Mouse (Mus musculus): Measurements from ENCODE around the gene Nudcd3. TPM values are rescaled to one million over a fixed set of nuclear protein-coding genes. Genes with fewer than 3 reads are reported as not detected.

Gene Nudcd3
- total and polyA plus RNA-seq, 3 experiments = 33.3 to 50.5 TPM; not detected in 1

DNA sequence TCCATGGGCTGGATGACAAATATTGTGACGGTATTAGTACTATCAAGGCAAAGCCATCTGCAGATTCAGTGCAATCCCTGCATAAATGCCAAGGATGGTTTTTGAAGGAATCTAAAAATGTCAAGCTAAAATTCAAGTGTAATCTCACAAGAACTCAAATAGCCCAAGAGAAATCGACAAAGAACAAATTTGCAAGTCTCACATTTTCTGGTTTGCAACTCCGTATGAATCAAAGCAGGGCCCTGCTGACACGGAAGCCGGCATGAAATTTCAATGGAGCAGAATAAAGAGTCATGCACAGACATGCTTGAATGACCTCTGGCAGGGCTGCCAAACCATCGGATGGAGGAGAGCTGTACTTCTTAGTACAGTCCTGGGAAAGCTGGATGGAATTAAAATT is 19.8 kb upstream of the Nudcd3 start:
- no peak for DNase-seq (ENCODE audit: low read depth, low spot score)
- no peaks in the 10 kb centered on the region for H3K9me3 ChIP-seq (replicated peaks; ENCODE audit: insufficient read depth, low read length)
- no peak overlapping the region for H3K9ac ChIP-seq (ENCODE audit: control insufficient read depth, low read depth, low read length, poor library complexity, severe bottlenecking)
- H3K79me2 ChIP-seq (ENCODE audit: control insufficient read depth, insufficient read depth, low read length, poor library complexity) = no peaks in the 10 kb centered on the region
- TF ChIP-seq TAL1 (IDR thresholded peaks at IDR 0.05; ENCODE audit: low read length) (no peak), ZNF384 (IDR thresholded peaks at IDR 0.05; ENCODE audit: low read depth, low read length) (no peak), GABPA (IDR thresholded peaks at IDR 0.05; ENCODE audit: low read depth, low read length) (no peak), MYC (IDR thresholded peaks at IDR 0.05; ENCODE audit: low read depth, low read length) (no peak), USF2 (IDR thresholded peaks at IDR 0.05; ENCODE audit: borderline replicate concordance in 1 of 2, insufficient read depth in 1 of 2, low read depth in 1 of 2, low read length in 2 of 2) (no peak)
- H3K36me3 ChIP-seq (ENCODE audit: control insufficient read depth in 1 of 2, insufficient read depth in 2 of 2, low read length in 2 of 2) = no peaks in the 10 kb centered on the region
- H3K27ac ChIP-seq (ENCODE audit: control insufficient read depth, low read depth, low read length) = no peak overlapping the region
- peaks cover under 1 to 2% of the 10 kb centered on the region in 2 experiments; a peak in 2 of 4 replicates for H3K27me3 ChIP-seq (ENCODE audit: control insufficient read depth in 1 of 2, insufficient read depth in 2 of 2, low read length in 2 of 2)
- H3K4me3 ChIP-seq (ENCODE audit: control insufficient read depth in 1 of 2, insufficient read depth in 1 of 2, low read depth in 2 of 2, low read length in 2 of 2) = no peak overlapping the region
- no peaks in the 10 kb centered on the region for H3K4me1 ChIP-seq (ENCODE audit: control insufficient read depth in 1 of 2, insufficient read depth in 2 of 2, low read length in 2 of 2)

DNA sequence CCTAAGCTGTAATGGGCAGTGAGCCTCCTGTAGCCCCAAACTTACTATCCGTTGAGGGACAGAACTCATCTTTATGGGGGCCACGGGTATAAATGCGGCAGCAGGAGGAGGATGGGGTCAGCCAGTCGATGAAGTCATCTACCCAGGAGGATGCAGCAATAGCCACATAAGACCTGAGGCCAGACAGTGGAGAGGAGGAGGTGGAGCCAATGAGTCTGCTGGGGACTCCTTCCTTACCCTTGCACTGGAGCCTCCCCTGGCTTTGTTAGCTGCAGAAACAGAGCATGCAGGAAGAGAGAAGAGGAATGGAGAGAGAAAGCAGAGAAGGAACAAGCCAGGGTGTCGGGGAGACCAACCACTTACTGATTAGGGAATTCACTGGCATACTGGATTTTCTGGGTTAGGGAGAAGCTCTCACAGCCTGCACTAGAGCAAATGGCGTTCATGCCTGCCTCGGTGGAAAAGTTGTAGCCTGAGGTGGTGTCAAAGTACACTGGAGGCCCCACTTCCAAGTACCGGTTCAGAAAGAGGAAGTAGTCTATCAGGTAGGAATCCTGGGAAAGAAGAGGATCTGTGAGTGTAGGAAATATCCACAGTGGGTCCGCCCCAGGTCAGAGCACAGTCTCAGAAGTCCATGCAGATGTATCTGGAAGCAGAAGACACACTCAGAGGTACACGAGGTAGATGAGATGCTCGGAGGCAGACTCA is 18.1 kb upstream of the Nudcd3 start:
- TF ChIP-seq TCF12 (IDR thresholded peaks at IDR 0.05; ENCODE audit: low read depth, low read length) (no peak), JUND (IDR thresholded peaks at IDR 0.05; ENCODE audit: low read depth, low read length) (no peak), POLR2AphosphoS5 (IDR thresholded peaks at IDR 0.05; ENCODE audit: borderline replicate concordance, low read depth, low read length) (no peak), MYB (IDR thresholded peaks at IDR 0.05; ENCODE audit: low read depth, low read length) (no peak), GABPA (IDR thresholded peaks at IDR 0.05; ENCODE audit: low read depth, low read length) (no peak), NRF1 (IDR thresholded peaks at IDR 0.05; ENCODE audit: insufficient read depth, low read depth, low read length, poor library complexity, severe bottlenecking) (no peak), ZKSCAN1 (IDR thresholded peaks at IDR 0.05; ENCODE audit: low read depth, low read length) (no peak), MAFK (IDR thresholded peaks at IDR 0.05; ENCODE audit: borderline replicate concordance, low read depth, low read length) (no peak), MAZ (IDR thresholded peaks at IDR 0.05; ENCODE audit: low read depth, low read length) (no peak), MYC (IDR thresholded peaks at IDR 0.05; ENCODE audit: low read depth, low read length) (no peak), NELFE (IDR thresholded peaks at IDR 0.05; ENCODE audit: low read depth, low read length) (no peak), CHD2 (IDR thresholded peaks at IDR 0.05; ENCODE audit: low read length) (no peak), MXI1 (IDR thresholded peaks at IDR 0.05; ENCODE audit: low read depth, low read length) (no peak), SMC3 (IDR thresholded peaks at IDR 0.05; ENCODE audit: low read depth, low read length) (no peak), HCFC1 (IDR thresholded peaks at IDR 0.05; ENCODE audit: low read depth, low read length) (no peak), POLR2AphosphoS2 (IDR thresholded peaks at IDR 0.05; ENCODE audit: low read length) (no peak)
- no peak for DNase-seq (ENCODE audit: low read depth, low spot score)
- H3K4me3 ChIP-seq (ENCODE audit: control insufficient read depth in 1 of 2, insufficient read depth in 1 of 2, low read depth in 2 of 2, low read length in 2 of 2) = no peak overlapping the region
- no peaks in the 10 kb centered on the region for H3K9me3 ChIP-seq (replicated peaks; ENCODE audit: insufficient read depth, low read length)
- H3K4me1 ChIP-seq (ENCODE audit: control insufficient read depth in 1 of 2, insufficient read depth in 2 of 2, low read length in 2 of 2) = no peaks in the 10 kb centered on the region
- no peak overlapping the region for H3K27ac ChIP-seq (ENCODE audit: control insufficient read depth, low read depth, low read length)
- no peaks in the 10 kb centered on the region for H3K79me2 ChIP-seq (ENCODE audit: control insufficient read depth, insufficient read depth, low read length, poor library complexity)
- no peak overlapping the region for H3K9ac ChIP-seq (ENCODE audit: control insufficient read depth, low read depth, low read length, poor library complexity, severe bottlenecking)
- no peaks in the 10 kb centered on the region for H3K36me3 ChIP-seq (ENCODE audit: control insufficient read depth in 1 of 2, insufficient read depth in 2 of 2, low read length in 2 of 2)
- peaks cover 0 to 1% of the 10 kb centered on the region in 2 experiments; a peak in 1 of 4 replicates for H3K27me3 ChIP-seq (ENCODE audit: control insufficient read depth in 1 of 2, insufficient read depth in 2 of 2, low read length in 2 of 2)

Measured in MEL (cell line).